In the genomic region with DNA sequence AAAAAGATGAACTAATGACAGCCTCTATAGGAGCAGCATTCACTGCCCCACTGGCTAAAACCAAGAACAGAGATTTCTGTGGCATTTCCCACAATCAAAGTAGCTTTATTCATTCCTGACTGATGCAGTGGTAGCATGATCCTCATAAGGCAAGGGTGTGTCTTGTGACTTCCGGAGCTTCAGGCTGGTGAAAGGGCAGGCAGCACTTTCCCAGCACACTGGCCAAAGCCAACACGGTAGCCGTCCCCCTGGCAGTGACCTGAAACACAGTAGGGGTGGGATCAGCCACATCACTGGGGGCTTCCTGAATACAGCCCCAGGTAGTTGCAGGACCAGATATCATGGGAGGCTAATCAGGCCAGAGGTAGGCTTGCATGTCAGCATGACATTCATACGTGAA, we compare ENCODE assay signal across 21 mouse cellular contexts. TPM values are rescaled to one million over a fixed set of nuclear protein-coding genes. Genes with fewer than 3 reads are reported as not detected.
"Had no signal": no experiment of that assay in that cellular context is flagged by ENCODE, and none has a peak within 500 bp of the region (broad histone marks: within the 10 kb centered on the region; RNA-seq: fewer than 3 reads in every experiment).

No protein-coding gene starts in this region.

- H3K4me3 ChIP-seq: midbrain, embryonic 13.5 days; midbrain, embryonic 15.5 days; myocyte; neural tube, embryonic 13.5 days; neural tube, embryonic 15.5 days had no signal

- H3K4me1 ChIP-seq: midbrain, embryonic 15.5 days; neural tube, embryonic 13.5 days; neural tube, embryonic 15.5 days had no signal

- DNase-seq: lung, adult 18-20 months; lung, embryonic 14.5 days; lung, postnatal 10 days; lung, postnatal 4 days; retina, postnatal 1 day; right cerebral cortex, adult 18-20 months; right cerebral cortex, postnatal 25 days; right cerebral cortex, postnatal 4 days; spleen, adult 18-20 months; thymus, adult 18-20 months; thymus, postnatal 14 days; thymus, postnatal 36 days had no signal

- H3K9me3 ChIP-seq: midbrain, embryonic 13.5 days; midbrain, embryonic 15.5 days; neural tube, embryonic 13.5 days; neural tube, embryonic 15.5 days had no signal

- ATAC-seq: midbrain, embryonic 13.5 days; midbrain, embryonic 15.5 days had no signal

- H3K9ac ChIP-seq: lung, embryonic 14.5 days; midbrain, embryonic 13.5 days; midbrain, embryonic 15.5 days; neural tube, embryonic 13.5 days; neural tube, embryonic 15.5 days had no signal

- H3K27ac ChIP-seq: midbrain, embryonic 13.5 days; midbrain, embryonic 15.5 days; neural tube, embryonic 13.5 days; neural tube, embryonic 15.5 days had no signal

- H3K4me2 ChIP-seq: lung, embryonic 14.5 days; midbrain, embryonic 11.5 days; midbrain, embryonic 13.5 days; midbrain, embryonic 15.5 days; neural tube, embryonic 13.5 days; neural tube, embryonic 15.5 days had no signal

- H3K27me3 ChIP-seq: midbrain, embryonic 13.5 days; midbrain, embryonic 15.5 days; neural tube, embryonic 13.5 days; neural tube, embryonic 15.5 days had no signal

- H3K36me3 ChIP-seq: midbrain, embryonic 13.5 days; midbrain, embryonic 15.5 days; neural tube, embryonic 13.5 days; neural tube, embryonic 15.5 days had no signal

RNA-seq across cellular contexts. Expression of a gene that starts 21.4 kb away (rescaled TPM):
- total RNA-seq: megakaryocyte, adult 5-6 weeks had no signal

RNA-seq across cellular contexts. Expression of a gene that starts 56.3 kb away (rescaled TPM):
- total RNA-seq: megakaryocyte, adult 5-6 weeks; megakaryocyte-erythroid progenitor cell, adult 5-6 weeks had no signal
- polyA plus RNA-seq: thymus, postnatal 0 days had no signal
